Mouse (Mus musculus): Measurements from ENCODE around the gene Agap3.

The Agap3 gene

DNA sequence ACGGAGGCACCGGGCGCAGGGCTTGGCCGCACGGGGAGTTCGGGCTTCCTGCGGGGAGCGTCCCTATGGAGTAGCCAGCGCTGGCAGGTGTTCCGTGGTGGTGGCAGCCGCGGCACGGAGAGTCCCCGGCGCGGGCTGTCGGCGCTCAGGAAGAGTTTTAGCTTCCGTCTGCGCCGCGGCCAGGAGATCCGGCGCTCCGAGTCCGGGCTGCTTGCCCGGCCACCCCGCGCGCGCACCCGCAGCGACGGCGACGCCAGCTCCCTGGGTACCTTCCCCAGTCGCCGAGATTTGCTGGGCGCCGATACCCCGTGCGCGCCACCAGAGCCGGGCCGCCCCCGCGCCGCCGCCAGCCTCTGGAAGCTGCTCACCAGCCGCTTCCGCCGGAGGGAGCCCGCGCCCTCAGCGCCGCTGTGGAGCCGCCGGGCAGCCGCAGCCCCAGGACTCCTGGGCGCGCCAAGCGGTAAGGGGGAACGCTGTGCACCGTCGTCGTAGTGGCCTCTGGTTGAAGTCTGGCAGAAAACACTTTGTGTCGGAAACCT, 22.8 kb downstream of the Agap3 start:
- DNase-seq (ENCODE audit: low read depth) = no peak

DNA sequence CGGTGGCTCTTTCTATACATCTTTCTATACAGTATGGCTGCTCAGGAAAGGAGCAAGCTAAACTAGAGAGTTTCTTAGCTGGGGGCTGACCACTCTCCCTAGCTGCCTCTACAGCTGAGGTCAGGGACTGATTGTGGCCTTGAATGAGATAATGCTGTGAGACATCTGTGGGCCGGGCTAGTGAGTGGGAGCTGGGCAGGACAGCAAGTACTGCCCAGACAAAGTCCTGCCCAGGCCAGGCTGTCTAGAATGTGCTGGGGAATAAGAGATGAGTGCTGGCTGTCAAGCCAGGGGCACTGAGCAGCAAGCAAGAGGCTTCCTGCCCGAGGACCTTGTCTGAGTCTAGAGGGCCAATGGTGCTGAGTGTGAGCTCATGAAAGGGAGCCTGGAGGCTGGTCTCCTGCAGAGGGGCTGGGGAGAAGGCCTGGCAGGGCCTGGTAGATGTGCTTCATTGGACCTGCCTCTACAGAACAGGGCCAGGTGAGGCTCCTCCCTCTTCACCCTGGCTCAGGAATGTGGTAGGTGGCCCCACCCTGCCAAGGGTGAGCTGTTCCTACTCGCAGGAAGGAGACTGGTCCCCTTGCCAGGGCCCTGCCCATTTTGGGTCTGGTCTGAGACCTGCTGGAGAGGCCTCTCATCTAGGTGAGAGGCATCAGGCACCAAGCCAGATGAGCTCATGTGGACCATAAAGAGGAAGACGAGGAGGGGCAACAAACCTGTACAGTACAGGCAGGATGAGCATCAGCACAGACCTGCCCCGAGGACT, 23.7 kb downstream of the Agap3 start:
- no peak for DNase-seq (ENCODE audit: low read depth)

GRCm38 (mm10) chr5:24477909-24478308, 25.9 kb downstream of the Agap3 start:
- DNase-seq (ENCODE audit: low read depth) = no peak

- DNase-seq (ENCODE audit: low read depth) = peak; percentile 42
Measured at GRCm38 (mm10) chr5:24481647-24482046, 29.7 kb downstream of the Agap3 start.

DNA sequence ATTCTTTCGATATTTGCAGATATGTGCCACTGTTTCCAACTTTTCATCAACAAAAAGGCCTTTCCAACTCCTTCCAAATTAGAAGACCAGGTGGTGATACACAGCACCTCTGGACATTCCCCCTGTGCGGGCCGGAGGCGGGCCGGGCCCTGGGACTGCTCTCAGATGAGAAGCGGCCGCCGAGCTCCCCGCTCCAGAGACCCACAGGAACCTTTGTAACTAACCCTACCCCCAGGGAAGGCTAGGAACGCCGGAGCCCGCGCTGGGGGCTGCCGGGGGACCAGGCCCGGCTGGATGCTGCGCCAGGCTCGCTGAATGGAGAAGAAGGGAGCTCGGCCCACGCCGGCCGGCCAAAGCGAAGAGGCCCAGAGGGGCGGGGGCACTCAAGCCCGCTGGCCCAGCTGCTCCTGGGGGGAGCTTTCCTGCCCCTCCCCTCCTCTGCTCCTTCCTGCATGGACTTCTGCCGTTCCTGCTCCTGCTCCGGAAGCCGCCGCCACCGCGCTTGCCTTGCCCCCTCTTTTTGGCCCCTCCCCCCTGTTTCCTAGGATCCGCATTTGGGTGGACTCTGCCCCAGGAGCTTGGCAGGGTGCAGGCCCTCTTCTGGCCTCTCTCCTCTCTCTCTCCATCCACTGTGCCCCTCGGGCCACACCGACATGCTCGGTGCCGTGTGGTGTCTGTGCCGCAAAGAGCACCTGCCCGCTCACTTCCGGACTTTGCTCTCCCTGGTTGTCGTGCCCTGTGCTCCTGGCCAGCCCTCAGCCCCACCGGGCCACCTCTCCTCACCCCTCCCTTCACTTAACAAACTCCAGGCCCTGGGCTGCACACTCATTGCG, 30.5 kb downstream of the Agap3 start:
- no peak for DNase-seq (ENCODE audit: low read depth)

- peak; percentile 59 for DNase-seq (ENCODE audit: low read depth)
Measured at GRCm38 (mm10) chr5:24483326-24483725, 31.3 kb downstream of the Agap3 start.

GRCm38 (mm10) chr5:24484963-24485362, 33.0 kb downstream of the Agap3 start:
- no peak for DNase-seq (ENCODE audit: low read depth)

DNA sequence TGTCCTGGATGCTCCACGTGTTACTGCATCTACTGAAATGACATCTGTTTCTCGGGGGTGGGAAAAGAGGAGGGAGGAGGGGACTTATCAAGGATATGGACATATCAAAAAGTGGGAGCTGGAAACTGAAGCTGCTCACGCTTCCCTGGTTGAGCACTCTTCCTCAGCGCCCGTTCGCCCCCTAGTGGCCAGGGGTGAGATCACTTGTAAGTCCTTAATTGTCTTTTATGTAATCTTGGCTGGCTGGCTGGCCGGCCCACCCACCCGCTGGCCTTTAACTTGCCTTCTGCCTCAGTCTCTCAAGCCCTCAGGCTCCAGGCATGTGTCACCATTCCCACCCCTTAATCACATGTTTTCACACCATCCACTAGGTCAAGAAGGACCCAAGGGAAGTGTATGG, 34.1 kb downstream of the Agap3 start:
- DNase-seq (ENCODE audit: low read depth) = peak; percentile 79

GRCm38 (mm10) chr5:24486738-24487137, 34.8 kb downstream of the Agap3 start:
- no peak for DNase-seq (ENCODE audit: low read depth)

- DNase-seq (ENCODE audit: low read depth) = no peak
Measured at GRCm38 (mm10) chr5:24490413-24490920, 38.5 kb downstream of the Agap3 start.

GRCm38 (mm10) chr5:24492546-24493285, 40.7 kb downstream of the Agap3 start:
- DNase-seq (ENCODE audit: low read depth) = no peak

- DNase-seq (ENCODE audit: low read depth) = no peak
Measured at GRCm38 (mm10) chr5:24495019-24495418, 43.0 kb downstream of the Agap3 start.

DNA sequence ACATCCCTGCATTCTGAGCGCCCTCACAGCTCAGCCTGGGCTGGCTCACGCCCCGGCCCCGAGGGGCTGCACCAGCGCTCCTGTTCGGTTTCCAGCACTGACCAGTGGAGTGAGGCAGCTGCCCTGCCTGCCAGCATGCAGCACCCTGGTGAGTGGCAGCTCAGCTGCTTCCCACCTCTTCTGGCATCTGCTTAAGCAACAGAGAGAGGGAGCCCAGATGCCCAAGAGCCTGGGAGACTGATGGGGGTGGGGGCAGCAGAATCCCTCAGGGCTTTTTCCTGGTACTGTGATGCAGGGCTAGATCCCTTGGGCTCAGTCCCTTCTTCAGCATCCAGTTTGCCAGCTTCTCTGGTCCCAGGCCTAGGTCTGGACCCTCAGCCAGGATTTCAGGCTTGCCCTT, 44.8 kb downstream of the Agap3 start:
- DNase-seq (ENCODE audit: low read depth) = no peak

GRCm38 (mm10) chr5:24497526-24497925, 45.5 kb downstream of the Agap3 start:
- no peak for DNase-seq (ENCODE audit: low read depth)

- no peak for DNase-seq (ENCODE audit: low read depth)
Measured at GRCm38 (mm10) chr5:24499113-24499512, 47.1 kb downstream of the Agap3 start.

DNA sequence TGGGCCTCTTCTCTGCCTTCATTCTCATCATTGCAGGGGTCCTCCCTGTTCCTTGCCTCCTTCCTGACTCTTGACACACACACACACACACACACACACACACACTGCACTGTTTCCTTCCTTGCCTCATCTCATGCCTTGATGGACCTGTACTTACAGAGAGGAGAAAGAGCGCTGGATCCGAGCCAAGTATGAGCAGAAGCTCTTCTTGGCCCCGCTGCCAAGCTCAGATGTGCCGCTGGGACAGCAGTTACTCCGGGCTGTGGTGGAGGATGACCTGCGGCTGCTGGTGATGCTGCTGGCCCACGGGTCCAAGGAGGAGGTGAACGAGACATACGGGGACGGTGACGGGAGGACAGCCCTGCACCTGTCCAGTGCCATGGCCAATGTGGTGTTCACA, 48.9 kb downstream of the Agap3 start:
- DNase-seq (ENCODE audit: low read depth) = no peak

GRCm38 (mm10) chr5:24502786-24503185, 50.8 kb downstream of the Agap3 start:
- no peak for DNase-seq (ENCODE audit: low read depth)

- DNase-seq (ENCODE audit: low read depth) = peak; percentile 62
Measured at GRCm38 (mm10) chr5:24505513-24505912, 53.5 kb downstream of the Agap3 start.

- DNase-seq (ENCODE audit: low read depth) = no peak
Measured at GRCm38 (mm10) chr5:24508406-24508805, 56.4 kb downstream of the Agap3 start.

- peak; percentile 56 for DNase-seq (ENCODE audit: low read depth)
Measured at GRCm38 (mm10) chr5:24510635-24511034, 58.7 kb downstream of the Agap3 start.

GRCm38 (mm10) chr5:24512271-24512670, 60.3 kb downstream of the Agap3 start:
- peak; percentile 20 for DNase-seq (ENCODE audit: low read depth)

- DNase-seq (ENCODE audit: low read depth) = no peak
Measured at GRCm38 (mm10) chr5:24521366-24521765, 69.4 kb downstream of the Agap3 start.

Measured in 416B (cell line).